Mouse (Mus musculus) left cerebral cortex, postnatal 10 days (tissue): ENCODE results near the gene Ggps1. TPM values are rescaled to one million over a fixed set of nuclear protein-coding genes. Genes with fewer than 3 reads are reported as not detected.
A peak's percentile ranks its signal among the peaks of the same experiment; 100 is the strongest.
"Not testable (repeated sequence)": the region's sequence is repeated elsewhere in the genome, so short reads cannot be mapped to it uniquely, and the experiment has no call there.

Source experiments
- DNase-seq, 2 experiments: peaks; one replicate each; pipeline ENCODE4 v3.0.0; 2021 to 2022; ENCODE audit warnings: low spot score in 2 of 2, mixed read lengths in 1 of 2; ENCODE audit errors: extremely low spot score in 1 of 2
- intact Hi-C: fragments of 180-260 bp; cut with DNase I; formaldehyde crosslinking; loops from one replicate; pipeline ENCODE4 v1.15.1; 2025
- total RNA-seq, 2 experiments: library from RNA; stranded (reverse); gene quantifications; 2 replicates each; pipeline ENCODE4 v1.2.3; 2021

The Ggps1 gene
- total RNA-seq, 2 experiments from 2014 or later, result 55.6 to 65.0 TPM

GRCm38 (mm10) chr13:14043851-14044250, 19.4 kb downstream of the Ggps1 start:
- intact Hi-C loops, result no loop called here
- no peak for DNase-seq

GRCm38 (mm10) chr13:14040186-14040585, 23.1 kb downstream of the Ggps1 start:
- intact Hi-C loops, result no loop called here
- no peak for DNase-seq

DNA sequence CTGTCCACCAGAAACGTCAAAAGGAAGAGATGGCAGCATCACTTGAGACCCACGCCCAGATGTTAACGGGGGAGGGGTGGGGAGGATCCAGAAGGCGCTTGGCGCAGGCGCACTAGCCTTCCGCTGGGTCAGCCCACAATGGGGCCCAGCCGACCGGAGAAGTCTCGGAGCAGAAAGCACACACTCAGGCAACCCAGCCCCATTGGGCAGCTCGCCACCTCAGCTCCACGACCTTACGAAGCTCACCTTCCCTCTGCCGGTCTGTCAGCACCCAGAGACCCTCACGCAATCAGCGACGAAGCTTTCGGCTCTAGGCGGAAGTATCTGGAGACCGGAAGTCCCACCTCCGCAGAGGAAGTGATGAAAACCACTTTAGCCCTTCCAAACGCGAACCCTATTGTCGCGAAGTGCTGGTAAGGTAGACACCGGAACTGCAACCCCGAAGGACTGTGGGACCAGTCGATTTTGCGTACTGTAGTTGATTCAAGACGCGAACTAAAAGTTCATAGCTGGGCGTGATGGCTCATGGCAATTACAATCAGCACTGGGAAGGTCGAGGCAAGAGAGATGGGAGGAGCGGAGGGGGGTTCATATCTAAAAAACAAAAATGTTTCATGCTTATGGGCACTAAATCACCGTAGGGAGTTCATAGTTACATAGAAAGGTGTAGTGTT, 23.9 kb downstream of the Ggps1 start, which contains the start of gene Tbce:
TSS of gene Tbce (minus strand) at position 347 of the 674 bp plus-strand sequence.
- intact Hi-C loops, result no loop called here
- peak; percentile 89 to 93 for DNase-seq

DNA sequence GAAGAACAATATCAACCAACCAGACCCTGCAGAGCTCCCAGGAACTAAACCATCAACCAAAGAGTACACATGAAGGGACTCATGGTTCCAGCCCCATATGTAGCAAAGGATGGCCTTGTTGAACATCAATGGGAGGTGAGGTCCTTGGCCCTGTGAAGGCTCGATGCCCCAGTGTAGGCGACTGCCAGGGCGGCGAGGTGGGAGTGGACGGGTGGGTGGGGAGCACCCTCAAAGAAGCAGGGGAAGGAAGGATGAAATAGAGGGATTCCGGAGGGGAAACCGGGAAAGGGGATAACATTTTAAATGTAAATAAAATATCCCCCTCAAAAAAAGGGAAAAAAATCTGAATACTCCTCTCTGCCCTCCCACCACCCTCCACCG, 24.4 kb downstream of the Ggps1 start:
- DNase-seq, result no peak
- intact Hi-C loops, result no loop called here

DNA sequence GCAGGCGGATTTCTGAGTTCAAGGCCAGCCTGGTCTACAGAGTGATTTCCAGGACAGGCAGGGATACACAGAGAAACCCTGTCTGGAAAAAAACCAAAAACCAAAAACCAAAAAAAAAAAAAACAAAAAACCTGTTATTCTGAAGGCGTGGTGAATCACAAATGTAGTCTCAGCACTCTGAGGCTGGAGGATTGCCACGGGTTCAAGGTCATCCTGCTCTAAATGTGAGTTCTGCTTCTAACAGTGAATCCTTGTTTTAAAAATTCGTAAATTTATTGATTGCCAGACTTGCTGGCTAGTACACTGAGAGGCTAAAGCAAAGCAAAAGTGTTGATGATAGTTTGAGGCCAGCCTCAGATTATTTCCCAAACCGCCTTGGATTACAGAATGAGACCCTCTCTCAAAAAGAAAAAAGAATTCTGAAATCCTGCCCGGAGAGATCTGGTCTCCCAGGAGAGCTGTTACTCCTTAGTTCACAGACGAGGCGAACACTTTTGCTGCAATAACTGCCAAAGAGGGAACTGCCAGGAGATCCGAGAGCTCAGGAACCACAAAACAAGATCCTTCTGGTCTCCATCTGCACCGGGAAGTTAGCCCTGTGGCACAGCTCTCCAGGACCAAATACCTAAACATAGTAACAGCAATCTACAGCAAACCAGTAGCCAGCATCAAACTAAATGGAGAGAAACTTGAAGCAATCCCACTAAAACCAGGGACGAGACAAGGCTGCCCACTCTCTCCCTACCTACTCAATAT, 27.2 kb downstream of the Ggps1 start:
- intact Hi-C loops, result no loop called here
- DNase-seq, result no peak

GRCm38 (mm10) chr13:14035352-14035751, 27.9 kb downstream of the Ggps1 start:
- intact Hi-C loops, DNase-seq: not testable (repeated sequence)

DNA sequence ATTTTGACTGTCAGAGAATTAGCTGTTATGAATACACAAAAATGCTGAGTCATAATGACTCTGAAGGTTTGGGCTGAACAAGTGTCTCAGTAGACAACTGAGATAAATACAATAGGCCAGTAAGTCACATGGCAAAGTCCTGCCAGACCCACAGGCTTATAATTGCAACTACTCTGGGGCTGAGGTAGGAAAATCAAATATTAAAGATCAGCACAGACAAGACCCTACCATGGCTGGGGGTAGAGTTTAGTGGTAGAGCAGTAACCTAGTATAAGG, 29.3 kb downstream of the Ggps1 start:
- no peak for DNase-seq
- intact Hi-C loops, result no loop called here

DNA sequence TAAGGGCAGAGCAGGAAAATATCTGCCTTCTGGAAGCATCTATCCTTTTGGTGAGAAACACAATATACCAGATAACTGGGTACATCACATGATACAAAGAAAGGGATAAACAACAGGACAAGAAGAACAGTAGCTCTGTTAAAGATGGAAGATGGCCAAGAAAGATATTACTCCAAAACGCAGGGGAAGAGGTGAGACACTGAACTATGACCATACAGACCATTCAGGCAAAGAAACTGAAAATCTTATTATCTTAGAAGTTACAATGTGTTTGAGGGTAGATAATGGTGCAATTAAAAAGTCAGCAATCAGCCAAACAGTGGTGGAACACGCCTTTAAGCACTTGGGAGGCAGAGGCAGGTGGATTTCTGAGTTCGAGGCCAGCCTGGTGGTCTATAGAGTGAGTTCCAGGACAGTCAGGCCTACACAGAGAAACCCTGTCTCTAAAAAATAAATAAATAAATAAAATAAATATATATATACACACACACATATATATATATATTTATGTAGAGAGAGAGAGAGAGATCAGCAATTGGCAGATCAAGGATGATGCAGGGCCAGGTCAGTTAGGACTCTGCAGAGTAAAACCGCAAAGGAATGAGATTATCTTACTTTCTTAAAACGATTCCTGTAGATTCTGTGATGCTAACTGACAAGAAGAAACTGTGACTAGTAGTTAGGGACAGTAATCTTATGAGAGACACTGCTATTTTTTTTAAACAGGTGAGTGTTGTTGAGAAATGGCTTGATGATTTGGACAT, 29.8 kb downstream of the Ggps1 start:
- DNase-seq, result no peak
- intact Hi-C loops, result no loop called here

GRCm38 (mm10) chr13:14026154-14026820, 37.0 kb downstream of the Ggps1 start:
- DNase-seq, result no peak
- intact Hi-C loops, result no loop called here

DNA sequence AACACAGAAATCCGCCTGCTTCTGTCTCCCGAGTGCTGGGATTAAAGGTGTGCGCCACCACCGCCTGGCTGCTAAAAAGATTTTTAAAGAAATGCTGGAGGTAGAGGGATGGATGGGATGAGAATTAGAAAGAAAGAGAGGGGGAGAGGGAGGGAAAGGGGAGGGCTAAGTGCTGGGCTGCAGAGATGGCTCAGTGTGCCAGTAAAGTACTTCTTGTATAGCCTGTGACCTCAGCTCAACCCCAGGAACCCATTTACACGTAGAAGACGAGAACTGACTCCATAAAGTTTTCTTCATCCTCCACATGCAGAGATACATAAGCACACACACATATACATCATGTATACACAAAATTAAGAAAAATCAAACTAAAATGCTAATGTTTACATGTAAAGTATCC, 37.7 kb downstream of the Ggps1 start:
- no peak for DNase-seq
- intact Hi-C loops, result no loop called here

- intact Hi-C loops, DNase-seq: not testable (repeated sequence)
These were observed 41.9 kb downstream of the Ggps1 start for GRCm38 (mm10) chr13:14021417-14021816.

DNA sequence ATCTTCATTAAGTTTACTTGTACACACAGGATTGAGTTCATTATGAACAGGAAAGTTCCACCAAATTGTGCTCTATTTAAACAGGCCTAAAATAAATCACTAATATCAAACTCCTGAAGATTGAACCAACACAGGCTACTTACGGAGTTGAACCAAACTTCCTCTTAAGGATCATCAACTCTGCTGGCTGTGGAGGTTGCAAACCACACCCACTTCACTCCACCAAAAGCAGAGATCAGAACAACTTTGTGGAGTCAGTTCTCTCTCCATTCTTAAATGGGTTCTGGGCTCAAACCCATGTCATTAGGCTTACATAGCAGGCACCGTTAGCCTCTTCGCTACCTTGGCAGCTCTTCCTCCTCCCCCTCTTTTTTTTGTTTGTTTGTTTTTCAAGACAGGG, 44.4 kb downstream of the Ggps1 start:
- intact Hi-C loops, result no loop called here
- no peak for DNase-seq

GRCm38 (mm10) chr13:14018283-14018682, 45.0 kb downstream of the Ggps1 start:
- intact Hi-C loops, result no loop called here
- DNase-seq, result no peak

GRCm38 (mm10) chr13:14015609-14016008, 47.7 kb downstream of the Ggps1 start:
- no peak for DNase-seq

DNA sequence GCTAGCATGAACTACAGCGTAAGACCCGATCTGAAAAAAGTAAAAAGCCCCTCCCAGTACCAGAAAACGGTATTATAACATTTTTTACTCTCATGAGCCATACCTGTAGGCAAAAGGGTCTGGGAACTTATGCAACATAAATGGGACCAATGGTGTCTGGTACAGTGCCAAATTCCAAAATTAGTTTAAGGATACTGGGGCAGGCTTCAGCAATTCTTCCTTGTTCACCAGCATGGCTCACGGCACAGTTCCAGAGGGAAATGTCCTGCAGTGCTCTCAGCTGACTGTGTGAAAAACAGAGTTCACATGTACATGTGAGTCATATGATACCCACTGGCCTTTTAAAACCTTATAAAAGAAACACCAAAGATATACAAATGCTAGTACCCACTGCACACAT, 48.7 kb downstream of the Ggps1 start:
- intact Hi-C loops, result no loop called here
- DNase-seq, result no peak

More at GRCm38 (mm10) chr13:14015609-14016008, 47.7 kb downstream of the Ggps1 start:
- intact Hi-C loops, result no loop called here

GRCm38 (mm10) chr13:14014001-14014400, 49.3 kb downstream of the Ggps1 start:
- no peak for DNase-seq
- intact Hi-C loops, result no loop called here

DNA sequence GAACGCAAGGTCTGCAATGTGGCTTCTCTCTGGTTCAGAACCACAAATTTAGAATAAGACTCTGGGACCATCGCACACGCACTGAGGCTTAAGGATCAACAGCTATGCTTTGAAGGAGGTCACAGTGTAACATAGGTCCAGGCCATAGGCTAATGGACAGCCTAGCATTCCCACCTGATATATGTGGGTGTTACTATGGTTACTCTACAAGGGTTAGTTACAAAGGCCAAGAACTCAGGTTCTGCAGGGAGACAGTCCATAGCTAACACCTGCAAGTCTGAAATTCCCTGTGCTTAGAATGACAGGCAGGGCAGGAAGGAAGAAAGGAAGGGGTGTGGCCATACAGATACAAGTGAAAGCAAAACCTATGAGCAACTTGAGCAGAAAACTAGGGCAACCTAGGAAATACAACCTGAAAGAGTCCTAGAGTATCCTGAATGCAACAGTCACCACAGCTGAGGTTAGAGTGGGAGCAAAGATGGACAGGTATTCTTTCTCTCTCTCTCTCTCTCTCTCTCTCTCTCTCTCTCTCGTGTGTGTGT, 51.8 kb downstream of the Ggps1 start:
- intact Hi-C loops, result no loop called here
- DNase-seq, result no peak

GRCm38 (mm10) chr13:14006056-14006455, 57.2 kb downstream of the Ggps1 start:
- no peak for DNase-seq
- intact Hi-C loops, result loop anchor here (10.0 kb wide), 1 partner anchor 49 kb away; no protein-coding TSS in a partner anchor

- DNase-seq, result no peak
- intact Hi-C loops, result loop anchor here (10.0 kb wide), 1 partner anchor 50 kb away; no protein-coding TSS in a partner anchor
These were observed 58.3 kb downstream of the Ggps1 start for GRCm38 (mm10) chr13:14004999-14005398.
